Mouse (Mus musculus) embryonic fibroblast, embryonic 13.5 days (primary cell): ENCODE results near the gene Ramp3.

Experiments
- CTCF ChIP-seq: IDR thresholded peaks from 2 replicates; pipeline ENCODE4 v1.5.1; 2011; ENCODE audit warnings: mild to moderate bottlenecking, control low read depth, low read length, moderate library complexity, borderline replicate concordance; ENCODE audit not compliant: insufficient read depth
- POLR2A ChIP-seq: IDR thresholded peaks from 2 replicates; pipeline ENCODE4 v1.6.1; 2011; ENCODE audit warnings: low read depth, mild to moderate bottlenecking, control low read depth, low read length, moderate library complexity

DNA sequence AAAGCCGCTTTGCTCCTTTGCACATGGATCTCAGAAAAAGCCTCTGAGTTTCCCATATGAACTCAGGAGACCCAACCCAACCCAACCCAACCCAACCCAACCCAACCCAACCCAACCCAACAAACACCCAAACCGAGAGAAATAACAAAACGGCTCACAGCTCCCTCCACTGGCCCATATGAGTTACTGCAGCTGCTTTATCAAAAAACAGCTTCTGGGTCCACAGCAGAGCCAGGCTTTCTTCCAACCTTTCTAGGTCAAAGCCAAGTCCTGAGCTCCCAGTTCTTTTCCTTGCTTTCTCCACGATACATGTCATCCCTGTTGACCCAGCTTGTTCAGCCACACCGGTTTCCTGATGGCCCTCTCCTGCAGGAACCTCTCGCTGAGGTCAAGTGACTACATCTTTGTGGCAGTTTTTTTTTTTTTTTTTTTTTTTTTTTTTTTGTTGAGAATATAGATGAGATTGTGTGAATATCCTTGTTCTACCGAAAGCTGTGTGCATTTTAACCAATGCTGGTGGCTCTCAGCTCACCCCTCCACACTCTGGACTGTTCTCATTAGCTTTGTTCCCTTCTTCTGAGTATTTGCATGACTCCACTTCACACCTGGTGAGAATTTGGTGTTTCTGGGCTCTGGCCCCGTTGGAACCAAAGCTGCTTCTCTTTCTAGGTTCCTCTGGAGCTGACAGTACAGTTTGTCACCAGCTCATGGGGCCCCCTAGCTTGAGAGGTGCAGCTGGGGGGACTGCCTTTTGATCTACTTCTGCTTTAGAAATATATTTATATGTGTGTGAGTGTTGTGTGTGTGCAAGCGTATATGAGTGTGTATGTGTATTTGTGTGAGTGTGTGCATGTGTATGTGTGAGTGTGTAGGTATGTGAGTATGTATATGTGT is 10.2 kb upstream of the Ramp3 start:
- no peak for TF ChIP-seq CTCF
- TF ChIP-seq POLR2A, result no peak
